Mouse (Mus musculus): ENCODE measurements around the gene Sh3kbp1. TPM values are rescaled to one million over a fixed set of nuclear protein-coding genes. Genes with fewer than 3 reads are reported as not detected.

Gene Sh3kbp1
- total and polyA plus RNA-seq, 3 experiments = 18.6 to 37.7 TPM; not detected in 1

- TF ChIP-seq ZKSCAN1 (IDR thresholded peaks at IDR 0.05; ENCODE audit: low read depth, low read length) (no peak), SIN3A (IDR thresholded peaks at IDR 0.05; ENCODE audit: low read length) (no peak), MYC (IDR thresholded peaks at IDR 0.05; ENCODE audit: low read depth, low read length) (no peak), TCF12 (IDR thresholded peaks at IDR 0.05; ENCODE audit: low read depth, low read length) (0 out of 2 replicates have a peak, but pooled peaks have one; percentile 11), EP300 (IDR thresholded peaks at IDR 0.05; ENCODE audit: low read depth in 1 of 2, low read length in 2 of 2) (0 out of 4 replicates have a peak, but pooled peaks of 1 of the 2 experiments have one; percentile 13), MYB (IDR thresholded peaks at IDR 0.05; ENCODE audit: low read depth, low read length) (no peak), MAZ (IDR thresholded peaks at IDR 0.05; ENCODE audit: low read depth, low read length) (no peak), RAD21 (IDR thresholded peaks at IDR 0.05; ENCODE audit: low read depth, low read length) (no peak), ZNF384 (IDR thresholded peaks at IDR 0.05; ENCODE audit: low read depth, low read length) (no peak), BHLHE40 (IDR thresholded peaks at IDR 0.05; ENCODE audit: borderline replicate concordance, low read depth, low read length) (no peak), SMC3 (IDR thresholded peaks at IDR 0.05; ENCODE audit: low read depth, low read length) (no peak), ELF1 (IDR thresholded peaks at IDR 0.05; ENCODE audit: low read depth, low read length) (no peak), TBP (IDR thresholded peaks at IDR 0.05; ENCODE audit: low read depth, low read length) (no peak), CHD2 (IDR thresholded peaks at IDR 0.05; ENCODE audit: low read length) (no peak), CTCF (IDR thresholded peaks at IDR 0.05 in 2 of 3, conservative IDR thresholded peaks at IDR 0.05 in 1 of 3; ENCODE audit: control insufficient read depth in 1 of 3, insufficient read depth in 1 of 3, low read depth in 2 of 3, low read length in 3 of 3, poor library complexity in 1 of 3, severe bottlenecking in 1 of 3) (no peak), HCFC1 (IDR thresholded peaks at IDR 0.05; ENCODE audit: low read depth, low read length) (no peak)
- Histone ChIP-seq H3K27ac (ENCODE audit: control insufficient read depth, low read depth, low read length) (no peak overlapping the region), H3K27me3 (ENCODE audit: control insufficient read depth in 1 of 2, insufficient read depth in 2 of 2, low read length in 2 of 2) (no peaks in the 10 kb centered on the region), H3K4me3 (ENCODE audit: control insufficient read depth in 1 of 2, insufficient read depth in 1 of 2, low read depth in 2 of 2, low read length in 2 of 2) (no peak overlapping the region), H3K36me3 (ENCODE audit: control insufficient read depth in 1 of 2, insufficient read depth in 2 of 2, low read length in 2 of 2) (peaks cover 0 to 17% of the 10 kb centered on the region in 2 experiments; a peak in 2 of 4 replicates), H3K9ac (ENCODE audit: control insufficient read depth, low read depth, low read length, poor library complexity, severe bottlenecking) (no peak overlapping the region), H3K9me3 (replicated peaks; ENCODE audit: insufficient read depth, low read length) (no peaks in the 10 kb centered on the region), H3K4me1 (ENCODE audit: control insufficient read depth in 1 of 2, insufficient read depth in 2 of 2, low read length in 2 of 2) (peaks cover 15 to 16% of the 10 kb centered on the region in 2 experiments), H3K79me2 (ENCODE audit: control insufficient read depth, insufficient read depth, low read length, poor library complexity) (no peaks in the 10 kb centered on the region)
- no peak for DNase-seq (ENCODE audit: low read depth, low spot score)
Observed at GRCm38 (mm10) chrX:159711070-159712029, 84.3 kb downstream of the Sh3kbp1 start.

GRCm38 (mm10) chrX:159713191-159713590, 86.1 kb downstream of the Sh3kbp1 start:
- Histone ChIP-seq H3K9me3 (replicated peaks; ENCODE audit: insufficient read depth, low read length) (no peaks in the 10 kb centered on the region), H3K27ac (ENCODE audit: control insufficient read depth, low read depth, low read length) (no peak overlapping the region), H3K9ac (ENCODE audit: control insufficient read depth, low read depth, low read length, poor library complexity, severe bottlenecking) (no peak overlapping the region), H3K4me3 (ENCODE audit: control insufficient read depth in 1 of 2, insufficient read depth in 1 of 2, low read depth in 2 of 2, low read length in 2 of 2) (no peak overlapping the region), H3K79me2 (ENCODE audit: control insufficient read depth, insufficient read depth, low read length, poor library complexity) (no peaks in the 10 kb centered on the region), H3K4me1 (ENCODE audit: control insufficient read depth in 1 of 2, insufficient read depth in 2 of 2, low read length in 2 of 2) (peaks cover 15 to 16% of the 10 kb centered on the region in 2 experiments), H3K36me3 (ENCODE audit: control insufficient read depth in 1 of 2, insufficient read depth in 2 of 2, low read length in 2 of 2) (peaks cover 0 to 17% of the 10 kb centered on the region in 2 experiments; a peak in 2 of 4 replicates), H3K27me3 (ENCODE audit: control insufficient read depth in 1 of 2, insufficient read depth in 2 of 2, low read length in 2 of 2) (no peaks in the 10 kb centered on the region)
- DNase-seq (ENCODE audit: low read depth, low spot score) = no peak
- 0 out of 4 replicates have a peak, but pooled peaks of 1 of the 2 experiments have one; percentile 21 for TF ChIP-seq EP300 (IDR thresholded peaks at IDR 0.05; ENCODE audit: low read depth in 1 of 2, low read length in 2 of 2)
- TF ChIP-seq ZMIZ1 (IDR thresholded peaks at IDR 0.05; ENCODE audit: low read depth, low read length) = no peak
- no peak for TF ChIP-seq NRF1 (IDR thresholded peaks at IDR 0.05; ENCODE audit: insufficient read depth, low read depth, low read length, poor library complexity, severe bottlenecking)
- no peak for TF ChIP-seq GABPA (IDR thresholded peaks at IDR 0.05; ENCODE audit: low read depth, low read length)
- no peak for TF ChIP-seq CHD1 (IDR thresholded peaks at IDR 0.05; ENCODE audit: low read depth, low read length)
- peak; percentile 46; the same call in 1 of the 2 replicates for TF ChIP-seq GATA1 (IDR thresholded peaks at IDR 0.05; ENCODE audit: low read depth, low read length)
- TF ChIP-seq CTCF (IDR thresholded peaks at IDR 0.05 in 2 of 3, conservative IDR thresholded peaks at IDR 0.05 in 1 of 3; ENCODE audit: control insufficient read depth in 1 of 3, insufficient read depth in 1 of 3, low read depth in 2 of 3, low read length in 3 of 3, poor library complexity in 1 of 3, severe bottlenecking in 1 of 3) = no peak
- TF ChIP-seq TCF12 (IDR thresholded peaks at IDR 0.05; ENCODE audit: low read depth, low read length) = 0 out of 2 replicates have a peak, but pooled peaks have one; percentile 30
- TF ChIP-seq JUND (IDR thresholded peaks at IDR 0.05; ENCODE audit: low read depth, low read length) = no peak
- TF ChIP-seq NELFE (IDR thresholded peaks at IDR 0.05; ENCODE audit: low read depth, low read length) = no peak
- TF ChIP-seq TBP (IDR thresholded peaks at IDR 0.05; ENCODE audit: low read depth, low read length) = no peak
- TF ChIP-seq ZNF384 (IDR thresholded peaks at IDR 0.05; ENCODE audit: low read depth, low read length) = no peak
